Mouse (Mus musculus) midbrain, embryonic 13.5 days (tissue): ENCODE data around the gene Hoxc11. TPM values are rescaled to one million over a fixed set of nuclear protein-coding genes. Genes with fewer than 3 reads are reported as not detected.

Experiments
- ATAC-seq: fragments of 200-750 bp; cut with Nextera tagmentation; 2 replicates; pipeline ENCODE4 v1.8.0; 2017; ENCODE audit warnings: mild to moderate bottlenecking, moderate TSS enrichment, moderate library complexity
- H3K27ac ChIP-seq: fragments of 300-500 bp; sonication (generic); 2 replicates; pipeline ENCODE4 v1.5.1; 2015; ENCODE audit warnings: inconsistent platforms, mild to moderate bottlenecking, moderate library complexity
- H3K27me3 ChIP-seq: fragments of 300-500 bp; sonication (generic); 2 replicates; pipeline ENCODE4 v1.6.1; 2015; ENCODE audit warnings: mild to moderate bottlenecking, inconsistent platforms
- H3K36me3 ChIP-seq: fragments of 300-500 bp; sonication (generic); 2 replicates; pipeline ENCODE4 v1.6.1; 2015; ENCODE audit warnings: mild to moderate bottlenecking, inconsistent platforms
- H3K4me1 ChIP-seq: fragments of 300-500 bp; sonication (generic); replicated peaks from 2 replicates; pipeline ENCODE4 v1.6.1; 2015; ENCODE audit warnings: inconsistent platforms
- H3K4me2 ChIP-seq: fragments of 300-500 bp; sonication (generic); replicated peaks from 2 replicates; pipeline ENCODE4 v1.6.1; 2015; ENCODE audit warnings: moderate library complexity, mild to moderate bottlenecking, inconsistent platforms
- H3K4me3 ChIP-seq: fragments of 300-500 bp; sonication (generic); replicated peaks from 2 replicates; pipeline ENCODE4 v1.5.1; 2015; ENCODE audit warnings: mild to moderate bottlenecking, inconsistent platforms
- H3K9ac ChIP-seq: fragments of 300-500 bp; sonication (generic); replicated peaks from 2 replicates; pipeline ENCODE4 v1.6.1; 2015; ENCODE audit warnings: mild to moderate bottlenecking, inconsistent platforms
- H3K9me3 ChIP-seq: fragments of 300-500 bp; sonication (generic); 2 replicates; pipeline ENCODE4 v1.6.1; 2016; ENCODE audit warnings: mild to moderate bottlenecking, inconsistent platforms
- WGBS: fragments of 180-500 bp; shearing (Covaris S2); methylation state at CpG from one replicate; pipeline ENCODE4 v1.1.7; 2015; 5-methylcytosine and 5-hydroxymethylcytosine counted together
- polyA plus RNA-seq: library from polyadenylated mRNA; unstranded; fragments of >200 nt; fragmentation: Nextera tagmentation; extraction: Ambion mirVana; gene quantifications from 2 replicates; pipeline ENCODE4 v1.2.1, GENCODE M21; 2015

The Hoxc11 gene
- polyA plus RNA-seq, 1 experiment from 2014 or later = not detected

DNA sequence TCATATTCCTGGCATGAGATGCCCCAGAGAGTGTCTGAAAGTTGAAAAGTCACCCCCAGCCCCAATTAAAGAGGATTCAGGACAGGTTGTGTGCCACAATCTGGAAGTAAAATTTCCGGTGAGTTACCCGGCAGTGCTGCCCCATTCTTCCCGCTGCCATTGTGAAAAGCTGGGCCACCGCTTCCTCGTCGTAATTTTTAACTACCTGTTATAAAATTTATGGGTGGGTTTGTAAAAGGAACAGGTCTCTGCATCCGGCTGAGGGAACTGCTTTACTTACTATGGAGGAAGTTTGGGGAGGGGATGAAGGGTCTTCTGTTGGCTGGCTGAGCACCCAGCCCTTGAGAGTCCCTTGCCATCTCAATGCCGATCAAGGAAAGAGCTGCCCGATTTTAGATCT, 42.3 kb downstream of the Hoxc11 start:
- Histone ChIP-seq H3K4me3 (no peak overlapping the region), H3K27ac (no peak overlapping the region), H3K4me1 (peaks cover 7% of the 10 kb centered on the region), H3K4me2 (no peak overlapping the region), H3K9me3 (no peaks in the 10 kb centered on the region), H3K9ac (no peak overlapping the region), H3K27me3 (peaks cover 99% of the 10 kb centered on the region), H3K36me3 (no peaks in the 10 kb centered on the region)
- no peak for ATAC-seq
- 3% methylated on average over 9 of the region's 9 CpGs for WGBS

DNA sequence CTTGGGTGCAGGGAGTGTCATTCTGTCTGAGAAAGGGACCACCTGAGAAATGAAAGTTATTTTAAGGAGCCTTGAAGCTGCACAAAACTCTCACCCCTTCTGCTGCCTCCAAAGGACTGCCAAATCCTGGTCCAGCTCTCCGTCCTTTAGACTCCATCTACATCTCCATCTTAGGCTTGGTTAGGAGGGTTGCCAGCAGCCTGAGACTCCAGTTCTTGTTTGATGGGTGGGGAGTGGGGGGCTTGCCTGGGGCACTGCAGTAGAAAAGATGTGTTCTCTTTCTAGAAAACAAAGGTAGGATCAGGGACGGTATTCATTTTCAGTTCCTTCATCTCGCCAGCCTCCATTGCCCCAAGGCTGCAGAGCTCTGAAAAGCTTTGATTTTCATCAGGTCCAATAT, 43.2 kb downstream of the Hoxc11 start:
- WGBS = 0% methylated on average over 3 of the region's 3 CpGs
- Histone ChIP-seq H3K4me2 (no peak overlapping the region), H3K27me3 (peaks cover 99% of the 10 kb centered on the region), H3K36me3 (no peaks in the 10 kb centered on the region), H3K27ac (no peak overlapping the region), H3K4me3 (no peak overlapping the region), H3K9me3 (no peaks in the 10 kb centered on the region), H3K9ac (no peak overlapping the region), H3K4me1 (peaks cover 7% of the 10 kb centered on the region)
- ATAC-seq = no peak

GRCm38 (mm10) chr15:102997939-102998355, 43.7 kb downstream of the Hoxc11 start, which contains the start of gene Hoxc6:
Gene Hoxc6 (plus strand): TSS chr15:102998257.
- H3K4me2 ChIP-seq = peak within 1 kb of the TSS; percentile 48
- H3K27ac ChIP-seq = no peak within 1 kb of the TSS
- H3K36me3 ChIP-seq = no peaks in the 10 kb centered on the region
- H3K27me3 ChIP-seq = peaks cover 99% of the 10 kb centered on the region
- peak within 1 kb of the TSS; percentile 30 for H3K4me3 ChIP-seq
- no peaks in the 10 kb centered on the region for H3K9me3 ChIP-seq
- no peak within 1 kb of the TSS for H3K9ac ChIP-seq
- 1% methylated on average over 19 of the region's 19 CpGs for WGBS
- peaks cover 7% of the 10 kb centered on the region for H3K4me1 ChIP-seq
- ATAC-seq = no peak

GRCm38 (mm10) chr15:102998608-102999182, 44.5 kb downstream of the Hoxc11 start:
- no peak overlapping the region for H3K9ac ChIP-seq
- no peak for ATAC-seq
- H3K36me3 ChIP-seq = no peaks in the 10 kb centered on the region
- peaks cover 7% of the 10 kb centered on the region for H3K4me1 ChIP-seq
- no peak overlapping the region for H3K27ac ChIP-seq
- H3K27me3 ChIP-seq = peaks cover 100% of the 10 kb centered on the region
- H3K4me3 ChIP-seq = peak overlapping the region; percentile 30
- H3K4me2 ChIP-seq = peak overlapping the region; percentile 48
- WGBS = 1% methylated on average over 19 of the region's 19 CpGs
- H3K9me3 ChIP-seq = no peaks in the 10 kb centered on the region

DNA sequence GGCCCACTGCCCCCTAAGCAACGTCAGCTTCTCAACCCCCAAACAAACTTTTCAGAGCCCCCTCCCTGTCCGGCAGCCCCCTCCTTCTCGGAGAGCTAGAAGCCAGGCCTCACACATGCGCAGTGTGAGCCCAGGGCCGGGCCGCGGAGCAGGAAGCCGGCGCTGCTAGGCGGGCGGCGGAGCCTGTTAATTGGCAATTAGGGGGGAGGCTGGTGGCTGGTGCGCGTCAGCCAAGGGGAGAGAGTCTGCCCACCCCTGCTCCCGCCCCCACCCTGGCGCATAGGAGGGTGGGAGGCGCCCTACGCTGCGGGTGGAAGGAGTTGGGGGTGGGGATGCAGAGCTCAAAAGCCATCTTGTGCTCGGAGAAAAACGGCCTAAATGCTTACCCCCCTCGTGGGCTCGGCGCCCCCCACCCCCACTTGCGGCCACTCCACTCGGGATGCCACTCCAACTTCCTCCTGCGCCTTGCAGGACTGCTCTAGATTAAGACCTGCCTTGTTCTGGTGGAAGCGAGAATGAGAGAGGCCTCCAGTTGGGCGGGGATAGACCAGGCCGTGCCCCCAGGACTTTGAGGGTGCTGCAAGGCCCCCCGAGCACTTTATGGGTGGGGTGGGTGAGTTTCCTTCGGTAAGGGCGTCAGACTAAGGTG, 45.1 kb downstream of the Hoxc11 start:
- H3K36me3 ChIP-seq = no peaks in the 10 kb centered on the region

DNA sequence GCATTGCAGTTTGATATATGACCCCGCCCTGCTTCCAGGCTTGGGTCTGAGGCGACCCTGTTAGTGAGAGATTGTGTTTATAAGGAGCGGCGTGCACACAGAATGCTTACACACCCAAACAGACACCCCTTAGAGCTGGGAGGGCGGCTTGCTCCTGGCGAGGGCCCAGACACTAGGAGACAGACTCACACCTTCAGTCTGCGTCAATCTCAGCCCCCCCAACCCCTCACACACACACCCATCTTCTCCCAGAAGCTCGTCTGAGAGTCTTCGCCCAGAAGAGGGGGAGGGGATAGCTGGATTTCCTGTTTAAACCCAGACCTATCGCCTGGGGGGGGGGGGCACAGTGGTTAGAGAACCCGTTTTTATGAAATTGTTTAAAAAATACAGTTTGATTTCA, 45.7 kb downstream of the Hoxc11 start:
- no peak for ATAC-seq
- no peak overlapping the region for H3K27ac ChIP-seq
- H3K9ac ChIP-seq = no peak overlapping the region
- H3K4me1 ChIP-seq = peaks cover 7% of the 10 kb centered on the region
- H3K4me3 ChIP-seq = no peak overlapping the region
- no peak overlapping the region for H3K4me2 ChIP-seq
- H3K36me3 ChIP-seq = no peaks in the 10 kb centered on the region
- no peaks in the 10 kb centered on the region for H3K9me3 ChIP-seq
- WGBS = 2% methylated on average over 11 of the region's 11 CpGs
- H3K27me3 ChIP-seq = peaks cover 100% of the 10 kb centered on the region

More for the DNA sequence above, 45.1 kb downstream of the Hoxc11 start:
- Histone ChIP-seq H3K4me3 (peak overlapping the region; percentile 30), H3K4me2 (peak overlapping the region; percentile 48), H3K9ac (no peak overlapping the region), H3K4me1 (peaks cover 7% of the 10 kb centered on the region), H3K9me3 (no peaks in the 10 kb centered on the region), H3K27ac (no peak overlapping the region), H3K27me3 (peaks cover 100% of the 10 kb centered on the region)
- under 1% methylated on average over 31 of the region's 33 CpGs for WGBS
- ATAC-seq = 0 out of 2 replicates have a peak, but pooled peaks have one; percentile 30

DNA sequence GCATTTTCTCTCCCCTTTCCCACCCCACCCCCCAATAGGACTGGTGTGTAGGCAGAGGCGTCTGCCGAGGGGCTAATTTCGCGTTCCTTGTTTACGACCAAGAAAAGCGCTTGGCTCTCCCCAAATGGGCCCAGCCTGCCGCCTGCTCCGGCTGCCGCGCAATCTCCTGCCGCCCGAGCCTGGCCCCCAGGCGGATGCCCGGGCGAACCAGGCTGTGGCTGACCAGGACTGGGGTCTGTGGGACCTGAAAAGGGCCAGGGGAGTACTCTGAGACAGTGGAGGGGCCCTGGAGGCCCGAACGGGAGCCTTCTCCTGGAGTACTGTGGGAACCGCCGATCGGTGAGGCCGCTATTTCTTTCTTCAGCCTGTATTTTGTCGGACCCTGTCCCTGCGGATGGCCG, 46.3 kb downstream of the Hoxc11 start:
- ATAC-seq = no peak
- Histone ChIP-seq H3K4me2 (no peak overlapping the region), H3K27ac (no peak overlapping the region), H3K27me3 (peaks cover 100% of the 10 kb centered on the region), H3K4me1 (peaks cover 7% of the 10 kb centered on the region), H3K9ac (no peak overlapping the region), H3K4me3 (no peak overlapping the region), H3K9me3 (no peaks in the 10 kb centered on the region), H3K36me3 (no peaks in the 10 kb centered on the region)
- 1% methylated on average over 24 of the region's 24 CpGs for WGBS

GRCm38 (mm10) chr15:103001370-103001769, 47.1 kb downstream of the Hoxc11 start:
- Histone ChIP-seq H3K4me2 (no peak overlapping the region), H3K27me3 (peaks cover 100% of the 10 kb centered on the region), H3K36me3 (no peaks in the 10 kb centered on the region), H3K27ac (no peak overlapping the region), H3K4me3 (no peak overlapping the region), H3K9ac (no peak overlapping the region), H3K4me1 (peaks cover 7% of the 10 kb centered on the region), H3K9me3 (no peaks in the 10 kb centered on the region)
- no peak for ATAC-seq
- 10% methylated on average over 2 of the region's 2 CpGs for WGBS

DNA sequence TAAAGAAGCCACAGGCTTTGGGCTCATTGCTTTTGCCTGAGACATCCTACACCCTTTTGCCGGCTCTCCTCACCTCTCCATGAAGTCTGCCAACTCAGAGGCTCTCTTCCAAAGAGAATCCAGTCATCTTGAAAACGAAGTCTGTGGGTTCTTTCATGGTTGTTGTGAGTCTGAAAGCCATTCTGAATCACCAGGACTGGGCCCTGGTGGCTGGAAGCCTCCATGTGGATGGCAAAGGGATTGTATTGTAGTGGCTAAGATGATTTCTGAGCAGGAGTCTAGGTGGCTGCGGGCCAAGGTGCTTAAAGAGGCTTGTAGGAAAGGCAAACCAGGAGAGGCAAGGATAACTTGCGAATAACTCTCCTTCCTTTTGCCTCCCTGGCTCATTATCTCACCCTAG, 47.9 kb downstream of the Hoxc11 start:
- no peak overlapping the region for H3K4me3 ChIP-seq
- no peak for ATAC-seq
- WGBS = 3% methylated on average over 4 of the region's 4 CpGs
- H3K36me3 ChIP-seq = no peaks in the 10 kb centered on the region
- no peak overlapping the region for H3K9ac ChIP-seq
- peaks cover 100% of the 10 kb centered on the region for H3K27me3 ChIP-seq
- H3K27ac ChIP-seq = no peak overlapping the region
- no peaks in the 10 kb centered on the region for H3K9me3 ChIP-seq
- H3K4me1 ChIP-seq = peaks cover 7% of the 10 kb centered on the region
- H3K4me2 ChIP-seq = no peak overlapping the region

DNA sequence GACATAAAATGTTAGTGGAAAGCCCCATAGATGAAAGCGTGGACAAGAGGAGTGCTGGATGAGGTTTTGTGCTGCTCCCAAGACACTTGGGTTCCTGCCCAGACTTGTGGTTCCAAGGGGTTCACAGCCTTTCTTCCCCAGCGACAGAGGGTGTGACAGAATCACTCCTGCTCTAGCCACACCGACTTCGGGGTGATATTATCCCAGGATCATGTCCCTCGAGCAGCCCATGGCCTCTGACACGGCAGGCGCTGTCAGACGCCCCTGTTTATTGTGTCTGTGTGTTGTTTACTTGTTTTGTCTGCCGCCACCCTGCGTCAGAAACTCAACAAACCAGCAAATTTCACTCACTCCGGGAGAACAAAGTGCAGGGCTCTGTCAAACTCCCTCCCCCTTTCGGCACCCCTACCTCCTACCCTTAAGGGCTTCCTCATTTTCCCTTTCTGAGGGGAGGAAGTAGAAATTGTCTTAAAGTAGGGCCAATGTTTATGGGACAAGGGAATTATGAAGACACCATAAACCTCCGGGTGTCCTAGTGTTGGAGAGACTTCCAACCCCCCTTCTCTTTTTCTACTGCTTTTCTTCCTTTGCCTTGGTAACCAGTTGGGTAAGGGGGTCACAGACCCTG, 48.7 kb downstream of the Hoxc11 start:
- Histone ChIP-seq H3K27ac (no peak overlapping the region), H3K4me2 (no peak overlapping the region), H3K27me3 (peaks cover 100% of the 10 kb centered on the region), H3K9me3 (no peaks in the 10 kb centered on the region), H3K36me3 (no peaks in the 10 kb centered on the region), H3K4me3 (no peak overlapping the region), H3K9ac (no peak overlapping the region), H3K4me1 (peaks cover 7% of the 10 kb centered on the region)
- WGBS = under 1% methylated on average over 13 of the region's 13 CpGs
- no peak for ATAC-seq

GRCm38 (mm10) chr15:103005308-103005707, 51.1 kb downstream of the Hoxc11 start:
- WGBS = under 1% methylated on average over 17 of the region's 17 CpGs
- H3K27ac ChIP-seq = no peak overlapping the region
- H3K9ac ChIP-seq = no peak overlapping the region

DNA sequence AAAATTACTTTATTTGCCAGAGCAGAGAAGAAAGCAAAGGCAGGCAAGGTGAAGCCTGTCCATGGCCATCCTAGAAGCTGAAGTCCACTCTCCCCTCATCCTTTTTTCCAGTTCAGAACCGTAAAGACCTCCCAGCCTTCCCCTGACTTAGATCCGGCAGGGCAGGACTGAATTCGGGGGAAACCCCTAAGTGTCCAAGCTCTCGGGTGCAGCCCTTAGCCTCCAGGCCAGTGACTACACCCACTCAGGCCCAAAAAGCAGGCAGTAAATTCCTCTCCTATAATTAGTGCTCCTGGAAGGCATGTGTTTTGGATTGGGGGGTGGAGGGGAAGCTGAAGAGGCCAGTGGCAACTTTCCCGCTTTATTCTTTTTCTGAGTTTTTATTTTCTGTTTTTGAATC, 51.6 kb downstream of the Hoxc11 start:
- no peak overlapping the region for H3K4me2 ChIP-seq
- peaks cover 100% of the 10 kb centered on the region for H3K27me3 ChIP-seq
- H3K4me1 ChIP-seq = no peaks in the 10 kb centered on the region
- H3K36me3 ChIP-seq = no peaks in the 10 kb centered on the region
- no peak overlapping the region for H3K27ac ChIP-seq
- no peak overlapping the region for H3K4me3 ChIP-seq
- no peak overlapping the region for H3K9ac ChIP-seq
- 5% methylated on average over 5 of the region's 5 CpGs for WGBS
- ATAC-seq = no peak
- H3K9me3 ChIP-seq = no peaks in the 10 kb centered on the region

More at GRCm38 (mm10) chr15:103005308-103005707, 51.1 kb downstream of the Hoxc11 start:
- Histone ChIP-seq H3K4me2 (no peak overlapping the region), H3K36me3 (no peaks in the 10 kb centered on the region), H3K9me3 (no peaks in the 10 kb centered on the region), H3K4me3 (no peak overlapping the region), H3K27me3 (peaks cover 100% of the 10 kb centered on the region), H3K4me1 (no peaks in the 10 kb centered on the region)
- ATAC-seq = no peak
